Mouse (Mus musculus) liver, embryonic 14.5 days (tissue): ENCODE measurements at regions not wholly inside any gene's neighbourhood (a gene's known extent, or its start where the extent isn't known, plus 50 kb on each side); places are given as distances from the start of the nearest gene placed in this dataset.

Experiments
- CTCF ChIP-seq: IDR thresholded peaks from 2 replicates; pipeline ENCODE4 v1.5.1; 2016; ENCODE audit warnings: antibody characterized with exemption, low read depth, control low read depth
- EP300 ChIP-seq: IDR thresholded peaks from 2 replicates; pipeline ENCODE4 v1.6.1; 2016; ENCODE audit warnings: antibody characterized with exemption, low read depth

GRCm38 (mm10) chr12:77112133-77112532 is 125.8 kb upstream of the Fut8 start:
- TF ChIP-seq CTCF (no peak), EP300 (no peak)
